Mouse (Mus musculus): ENCODE data around the gene Myo3b.

- TF ChIP-seq CTCF (IDR thresholded peaks at IDR 0.05) (no peak), EP300 (IDR thresholded peaks at IDR 0.05) (no peak)
These were observed 75.2 kb downstream of the Myo3b start for GRCm38 (mm10) chr2:70113798-70114782.

Data from lung, postnatal 0 days (tissue).